Mouse (Mus musculus): ENCODE measurements around the gene Vwc2l. TPM values are rescaled to one million over a fixed set of nuclear protein-coding genes. Genes with fewer than 3 reads are reported as not detected.

Gene Vwc2l
- polyA plus RNA-seq, 1 experiment from 2014 or later, result 6.2 TPM

GRCm38 (mm10) chr1:70851633-70852390 lies 126.3 kb downstream of the Vwc2l start:
- no peak overlapping the region for H3K4me2 ChIP-seq
- 54% methylated on average over 12 of the region's 12 CpGs for WGBS
- H3K27ac ChIP-seq, result peak overlapping the region; percentile 40; the same call in 1 of the 2 replicates
- no peaks in the 10 kb centered on the region for H3K36me3 ChIP-seq
- H3K9me3 ChIP-seq, result no peaks in the 10 kb centered on the region
- peak; percentile 28; the same call in 1 of the 2 replicates for ATAC-seq (ENCODE audit: low FRiP score)
- H3K4me3 ChIP-seq, result no peak overlapping the region
- H3K9ac ChIP-seq, result no peak overlapping the region
- H3K27me3 ChIP-seq, result no peaks in the 10 kb centered on the region
- H3K4me1 ChIP-seq (replicated peaks), result peaks cover 12% of the 10 kb centered on the region

- Histone ChIP-seq H3K36me3 (no peaks in the 10 kb centered on the region), H3K27ac (no peak overlapping the region), H3K4me2 (no peak overlapping the region), H3K9me3 (no peaks in the 10 kb centered on the region), H3K4me3 (no peak overlapping the region), H3K27me3 (no peaks in the 10 kb centered on the region), H3K4me1 (replicated peaks) (peaks cover 12% of the 10 kb centered on the region), H3K9ac (no peak overlapping the region)
- no peak for ATAC-seq (ENCODE audit: low FRiP score)
- 70% methylated on average over 11 of the region's 11 CpGs for whole genome bisulfite sequencing
Measured at GRCm38 (mm10) chr1:70853446-70853845, 127.9 kb downstream of the Vwc2l start.

GRCm38 (mm10) chr1:70855912-70856311 lies 130.4 kb downstream of the Vwc2l start:
- Histone ChIP-seq H3K36me3 (no peaks in the 10 kb centered on the region), H3K9me3 (no peaks in the 10 kb centered on the region), H3K9ac (no peak overlapping the region), H3K4me1 (replicated peaks) (peaks cover 12% of the 10 kb centered on the region), H3K4me3 (no peak overlapping the region), H3K4me2 (no peak overlapping the region), H3K27ac (no peak overlapping the region), H3K27me3 (no peaks in the 10 kb centered on the region)
- ATAC-seq (ENCODE audit: low FRiP score), result no peak
- 74% methylated on average over 5 of the region's 5 CpGs for WGBS

- Histone ChIP-seq H3K4me2 (no peak overlapping the region), H3K27ac (no peak overlapping the region), H3K9ac (no peak overlapping the region), H3K9me3 (no peaks in the 10 kb centered on the region), H3K27me3 (no peaks in the 10 kb centered on the region), H3K4me1 (replicated peaks) (0 out of 2 replicates have a peak, but pooled peaks cover 9% of the 10 kb centered on the region), H3K4me3 (no peak overlapping the region), H3K36me3 (no peaks in the 10 kb centered on the region)
- WGBS, result 48% methylated on average over 2 of the region's 2 CpGs
- no peak for ATAC-seq (ENCODE audit: low FRiP score)
Measured at GRCm38 (mm10) chr1:70861672-70862071, 136.2 kb downstream of the Vwc2l start.

- Histone ChIP-seq H3K9me3 (no peaks in the 10 kb centered on the region), H3K27ac (no peak overlapping the region), H3K4me1 (replicated peaks) (0 out of 2 replicates have a peak, but pooled peaks cover 7% of the 10 kb centered on the region), H3K4me3 (no peak overlapping the region), H3K36me3 (no peaks in the 10 kb centered on the region), H3K4me2 (no peak overlapping the region), H3K27me3 (no peaks in the 10 kb centered on the region), H3K9ac (no peak overlapping the region)
- no peak for ATAC-seq (ENCODE audit: low FRiP score)
- WGBS, result 74% methylated on average over 5 of the region's 5 CpGs
Measured at GRCm38 (mm10) chr1:70866137-70866536, 140.6 kb downstream of the Vwc2l start.

- ATAC-seq (ENCODE audit: low FRiP score), result no peak
- Histone ChIP-seq H3K27me3 (no peaks in the 10 kb centered on the region), H3K4me3 (no peak overlapping the region), H3K27ac (no peak overlapping the region), H3K4me1 (replicated peaks) (0 out of 2 replicates have a peak, but pooled peaks cover 3% of the 10 kb centered on the region), H3K36me3 (no peaks in the 10 kb centered on the region), H3K4me2 (no peak overlapping the region), H3K9me3 (no peaks in the 10 kb centered on the region), H3K9ac (no peak overlapping the region)
- WGBS, result 92% methylated on average over 2 of the region's 2 CpGs
Measured at GRCm38 (mm10) chr1:70880496-70880895, 155.0 kb downstream of the Vwc2l start.

- WGBS, result 28% methylated on average over 3 of the region's 3 CpGs
- H3K27me3 ChIP-seq, result no peaks in the 10 kb centered on the region
- H3K9ac ChIP-seq, result no peak overlapping the region
- H3K36me3 ChIP-seq, result no peaks in the 10 kb centered on the region
- no peak for ATAC-seq (ENCODE audit: low FRiP score)
- H3K4me1 ChIP-seq (replicated peaks), result 0 out of 2 replicates have a peak, but pooled peaks cover 3% of the 10 kb centered on the region
- no peaks in the 10 kb centered on the region for H3K9me3 ChIP-seq
- no peak overlapping the region for H3K4me3 ChIP-seq
- H3K4me2 ChIP-seq, result no peak overlapping the region
- H3K27ac ChIP-seq, result no peak overlapping the region
Measured at GRCm38 (mm10) chr1:70881269-70881668, 155.8 kb downstream of the Vwc2l start.

GRCm38 (mm10) chr1:70884156-70884555 lies 158.6 kb downstream of the Vwc2l start:
- no peak for ATAC-seq (ENCODE audit: low FRiP score)

GRCm38 (mm10) chr1:70902311-70902710 lies 176.8 kb downstream of the Vwc2l start:
- no peak overlapping the region for H3K27ac ChIP-seq
- H3K9ac ChIP-seq, result no peak overlapping the region
- no peak for ATAC-seq (ENCODE audit: low FRiP score)
- no peaks in the 10 kb centered on the region for H3K36me3 ChIP-seq
- no peaks in the 10 kb centered on the region for H3K27me3 ChIP-seq
- no peak overlapping the region for H3K4me3 ChIP-seq
- no peak overlapping the region for H3K4me2 ChIP-seq
- H3K4me1 ChIP-seq (replicated peaks), result no peaks in the 10 kb centered on the region
- WGBS, result 73% methylated on average over 3 of the region's 3 CpGs
- H3K9me3 ChIP-seq, result no peaks in the 10 kb centered on the region

More at GRCm38 (mm10) chr1:70884156-70884555, 158.6 kb downstream of the Vwc2l start:
- Histone ChIP-seq H3K36me3 (no peaks in the 10 kb centered on the region), H3K9me3 (no peaks in the 10 kb centered on the region), H3K4me3 (no peak overlapping the region), H3K4me1 (replicated peaks) (0 out of 2 replicates have a peak, but pooled peaks cover 3% of the 10 kb centered on the region), H3K27me3 (no peaks in the 10 kb centered on the region), H3K4me2 (no peak overlapping the region), H3K27ac (no peak overlapping the region), H3K9ac (no peak overlapping the region)
- WGBS, result 41% methylated on average over 4 of the region's 4 CpGs

GRCm38 (mm10) chr1:70907366-70907765 lies 181.9 kb downstream of the Vwc2l start:
- ATAC-seq (ENCODE audit: low FRiP score), result no peak
- Histone ChIP-seq H3K4me2 (no peak overlapping the region), H3K27me3 (no peaks in the 10 kb centered on the region), H3K36me3 (no peaks in the 10 kb centered on the region), H3K9me3 (no peaks in the 10 kb centered on the region), H3K27ac (no peak overlapping the region), H3K4me3 (no peak overlapping the region), H3K4me1 (replicated peaks) (no peaks in the 10 kb centered on the region), H3K9ac (no peak overlapping the region)
- 76% methylated on average over 2 of the region's 2 CpGs for WGBS

- Histone ChIP-seq H3K36me3 (no peaks in the 10 kb centered on the region), H3K4me3 (no peak overlapping the region), H3K4me2 (no peak overlapping the region), H3K27ac (no peak overlapping the region), H3K27me3 (no peaks in the 10 kb centered on the region), H3K9me3 (no peaks in the 10 kb centered on the region), H3K4me1 (replicated peaks) (no peaks in the 10 kb centered on the region), H3K9ac (no peak overlapping the region)
- ATAC-seq (ENCODE audit: low FRiP score), result no peak
- 64% methylated on average over 4 of the region's 4 CpGs for WGBS
Measured at GRCm38 (mm10) chr1:70911235-70911634, 185.7 kb downstream of the Vwc2l start.

- H3K9me3 ChIP-seq, result no peaks in the 10 kb centered on the region
- H3K4me2 ChIP-seq, result no peak overlapping the region
- WGBS, result 73% methylated on average over 9 of the region's 9 CpGs
- H3K4me1 ChIP-seq (replicated peaks), result no peaks in the 10 kb centered on the region
- no peaks in the 10 kb centered on the region for H3K27me3 ChIP-seq
- no peak overlapping the region for H3K4me3 ChIP-seq
- no peak overlapping the region for H3K9ac ChIP-seq
- ATAC-seq (ENCODE audit: low FRiP score), result no peak
- no peaks in the 10 kb centered on the region for H3K36me3 ChIP-seq
- H3K27ac ChIP-seq, result no peak overlapping the region
Measured at GRCm38 (mm10) chr1:70913071-70913470, 187.6 kb downstream of the Vwc2l start.
